Mouse (Mus musculus) E14TG2a.4 (cell line): ENCODE data around the gene Orm1.

Experiments
- H3K27me3 ChIP-seq: 2 replicates; pipeline ENCODE4 v1.6.1; 2014; ENCODE audit warnings: low read length, control low read depth; ENCODE audit not compliant: insufficient read depth
- H3K36me3 ChIP-seq: 2 replicates; pipeline ENCODE4 v1.6.1; 2014; ENCODE audit warnings: low read length, control low read depth; ENCODE audit not compliant: insufficient read depth
- H3K4me1 ChIP-seq: replicated peaks from 2 replicates; pipeline ENCODE4 v1.6.1; 2014; ENCODE audit warnings: low read depth, low read length, control low read depth
- H3K4me3 ChIP-seq: replicated peaks from 2 replicates; pipeline ENCODE4 v1.5.1; 2014; ENCODE audit warnings: mild to moderate bottlenecking, low read length
- H3K9me3 ChIP-seq: 2 replicates; pipeline ENCODE4 v1.6.1; 2014; ENCODE audit warnings: low read length, control low read depth
- CTCF ChIP-seq: conservative IDR thresholded peaks from 2 replicates; pipeline ENCODE4 v1.5.1; 2014; ENCODE audit warnings: low read length
- NANOG ChIP-seq: IDR thresholded peaks from 2 replicates; pipeline ENCODE4 v1.6.1; 2014; ENCODE audit warnings: borderline replicate concordance, low read length, mixed read lengths
- POU5F1 ChIP-seq: IDR thresholded peaks from 2 replicates; pipeline ENCODE4 v1.6.1; 2014; ENCODE audit warnings: low read length, borderline replicate concordance

The Orm1 gene

GRCm38 (mm10) chr4:63344295-63344694, at the start of gene Orm1:
Gene Orm1, plus strand, starts transcription at chr4:63344560.
- H3K4me3 ChIP-seq, result no peak within 1 kb of the TSS
- no peaks in the 10 kb centered on the region for H3K27me3 ChIP-seq
- H3K36me3 ChIP-seq, result no peaks in the 10 kb centered on the region
- no peaks in the 10 kb centered on the region for H3K9me3 ChIP-seq
- TF ChIP-seq POU5F1 (no peak), CTCF (no peak), NANOG (no peak)
- peaks cover 4% of the 10 kb centered on the region; the same call in 1 of the 2 replicates for H3K4me1 ChIP-seq

GRCm38 (mm10) chr4:63295641-63296040, 48.7 kb upstream of the Orm1 start:
- no peaks in the 10 kb centered on the region for H3K4me1 ChIP-seq
- no peak overlapping the region for H3K4me3 ChIP-seq
- H3K27me3 ChIP-seq, result peaks cover 11% of the 10 kb centered on the region; the same call in 1 of the 2 replicates
- TF ChIP-seq NANOG (no peak), POU5F1 (no peak), CTCF (no peak)
- H3K36me3 ChIP-seq, result no peaks in the 10 kb centered on the region
- H3K9me3 ChIP-seq, result no peaks in the 10 kb centered on the region

- H3K4me3 ChIP-seq, result no peak overlapping the region
- no peaks in the 10 kb centered on the region for H3K36me3 ChIP-seq
- TF ChIP-seq NANOG (no peak), POU5F1 (no peak), CTCF (no peak)
- H3K9me3 ChIP-seq, result no peaks in the 10 kb centered on the region
- peaks cover 16% of the 10 kb centered on the region; the same call in 1 of the 2 replicates for H3K27me3 ChIP-seq
- H3K4me1 ChIP-seq, result no peaks in the 10 kb centered on the region
Observed at GRCm38 (mm10) chr4:63296263-63296662, 48.1 kb upstream of the Orm1 start.

GRCm38 (mm10) chr4:63296876-63297275, 47.5 kb upstream of the Orm1 start:
- TF ChIP-seq NANOG (no peak), CTCF (no peak), POU5F1 (no peak)
- no peaks in the 10 kb centered on the region for H3K9me3 ChIP-seq
- H3K4me3 ChIP-seq, result no peak overlapping the region
- no peaks in the 10 kb centered on the region for H3K36me3 ChIP-seq
- H3K4me1 ChIP-seq, result no peaks in the 10 kb centered on the region
- peaks cover 16% of the 10 kb centered on the region; the same call in 1 of the 2 replicates for H3K27me3 ChIP-seq

GRCm38 (mm10) chr4:63298191-63298590, 46.2 kb upstream of the Orm1 start:
- TF ChIP-seq NANOG (no peak), CTCF (no peak), POU5F1 (no peak)
- Histone ChIP-seq H3K36me3 (no peaks in the 10 kb centered on the region), H3K9me3 (no peaks in the 10 kb centered on the region), H3K4me1 (no peaks in the 10 kb centered on the region), H3K27me3 (peaks cover 16% of the 10 kb centered on the region; the same call in 1 of the 2 replicates), H3K4me3 (no peak overlapping the region)

- Histone ChIP-seq H3K4me3 (no peak overlapping the region), H3K27me3 (peaks cover 16% of the 10 kb centered on the region; the same call in 1 of the 2 replicates), H3K4me1 (no peaks in the 10 kb centered on the region), H3K9me3 (no peaks in the 10 kb centered on the region), H3K36me3 (no peaks in the 10 kb centered on the region)
- TF ChIP-seq CTCF, result no peak
- TF ChIP-seq POU5F1, result no peak
- no peak for TF ChIP-seq NANOG
Observed at GRCm38 (mm10) chr4:63302641-63303040, 41.7 kb upstream of the Orm1 start.

GRCm38 (mm10) chr4:63307175-63308062, 36.9 kb upstream of the Orm1 start:
- Histone ChIP-seq H3K27me3 (no peaks in the 10 kb centered on the region; the same call in 1 of the 2 replicates), H3K9me3 (no peaks in the 10 kb centered on the region), H3K4me3 (no peak overlapping the region), H3K36me3 (no peaks in the 10 kb centered on the region), H3K4me1 (no peaks in the 10 kb centered on the region)
- no peak for TF ChIP-seq NANOG
- no peak for TF ChIP-seq POU5F1
- peak; percentile 82 for TF ChIP-seq CTCF

GRCm38 (mm10) chr4:63308316-63308715, 36.0 kb upstream of the Orm1 start:
- Histone ChIP-seq H3K36me3 (no peaks in the 10 kb centered on the region), H3K9me3 (no peaks in the 10 kb centered on the region), H3K4me3 (no peak overlapping the region), H3K4me1 (no peaks in the 10 kb centered on the region), H3K27me3 (peaks cover 6% of the 10 kb centered on the region; the same call in 1 of the 2 replicates)
- no peak for TF ChIP-seq CTCF
- TF ChIP-seq POU5F1, result no peak
